Mouse (Mus musculus): ENCODE results near the gene Gm20908.
"Not testable (repeated sequence)": the region's sequence is repeated elsewhere in the genome, so short reads cannot be mapped to it uniquely, and the experiment has no call there.

Gene Gm20908

DNA sequence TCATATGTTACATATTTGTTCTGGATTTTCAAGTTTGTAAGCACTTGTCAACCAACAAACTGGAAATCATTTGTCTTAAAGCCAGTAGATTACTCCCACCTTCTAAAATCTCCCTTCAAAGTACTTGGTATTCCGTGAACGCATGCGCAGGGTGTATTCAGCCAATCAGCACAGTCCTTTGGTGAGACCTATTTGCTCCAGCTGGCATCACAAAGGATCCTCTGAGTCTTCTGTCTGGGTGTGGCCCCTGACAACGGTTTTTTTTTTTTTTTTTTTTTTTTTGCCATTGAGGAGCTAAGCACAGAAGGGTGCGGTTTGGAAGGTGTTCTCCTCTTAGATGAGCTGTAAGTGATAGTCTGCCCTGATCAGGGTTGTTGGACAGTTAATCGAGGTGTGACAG lies at the start of gene Gm20908:
TSS of gene Gm20908 (plus strand) at position 301 of the 400 bp plus-strand sequence.
- DNase-seq (ENCODE audit: low read depth, low spot score) = not testable (repeated sequence)
